Mouse (Mus musculus): Measurements from ENCODE around the gene Heatr4.

GRCm38 (mm10) chr12:83929186-83929804 is 55.4 kb downstream of the Heatr4 start:
- TF ChIP-seq GATA1 (IDR thresholded peaks at IDR 0.05; ENCODE audit: low read length), result no peak
- TF ChIP-seq TAL1 (IDR thresholded peaks at IDR 0.05; ENCODE audit: low read length), result no peak

Data from erythroblast, embryonic 14.5 days (primary cell).